Mouse (Mus musculus): Measurements from ENCODE around the gene Prr7. TPM values are rescaled to one million over a fixed set of nuclear protein-coding genes. Genes with fewer than 3 reads are reported as not detected.

Prr7 gene
- polyA plus RNA-seq, 1 experiment from 2014 or later = 4.9 TPM

DNA sequence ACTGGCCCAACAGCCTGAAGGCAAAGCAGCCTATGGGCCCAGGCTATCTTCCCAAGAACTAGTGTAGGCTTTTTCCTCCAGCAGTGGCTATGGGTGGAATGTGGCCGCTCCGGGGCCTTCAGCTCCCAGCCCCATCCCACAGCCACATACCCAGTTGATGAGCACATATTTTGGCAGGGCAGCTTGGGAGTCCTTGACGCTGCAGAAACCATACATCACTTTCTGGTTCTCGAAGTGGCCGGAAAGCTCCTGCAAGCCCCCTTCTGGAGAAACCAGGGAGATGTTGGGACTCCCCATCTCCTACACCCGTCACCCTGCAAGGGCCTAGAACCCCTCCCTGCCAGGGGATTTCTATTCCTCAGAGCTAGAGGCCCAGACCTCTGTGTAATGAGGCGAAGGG lies 18.5 kb downstream of the Prr7 start:
- Histone ChIP-seq H3K27ac (ENCODE audit: low read depth, low read length) (peak overlapping the region; percentile 99), H3K9ac (ENCODE audit: low read depth, low read length) (0 out of 2 replicates have a peak overlapping the region, but pooled peaks have one; percentile 10), H3K9me3 (ENCODE audit: control insufficient read depth, low read length) (no peaks in the 10 kb centered on the region), H3K36me3 (ENCODE audit: control insufficient read depth, insufficient read depth, low read length) (peaks cover 42% of the 10 kb centered on the region), H3K4me2 (ENCODE audit: low read length) (peak overlapping the region; percentile 99), H3K4me3 (ENCODE audit: low read length) (no peak overlapping the region), H3K4me1 (ENCODE audit: control insufficient read depth, insufficient read depth, low read depth, low read length) (peaks cover 44% of the 10 kb centered on the region), H3K27me3 (replicated peaks; ENCODE audit: control insufficient read depth, insufficient read depth, low read length) (no peaks in the 10 kb centered on the region)
- no peak for ATAC-seq
- whole genome bisulfite sequencing = 62% methylated on average over 7 of the region's 7 CpGs

DNA sequence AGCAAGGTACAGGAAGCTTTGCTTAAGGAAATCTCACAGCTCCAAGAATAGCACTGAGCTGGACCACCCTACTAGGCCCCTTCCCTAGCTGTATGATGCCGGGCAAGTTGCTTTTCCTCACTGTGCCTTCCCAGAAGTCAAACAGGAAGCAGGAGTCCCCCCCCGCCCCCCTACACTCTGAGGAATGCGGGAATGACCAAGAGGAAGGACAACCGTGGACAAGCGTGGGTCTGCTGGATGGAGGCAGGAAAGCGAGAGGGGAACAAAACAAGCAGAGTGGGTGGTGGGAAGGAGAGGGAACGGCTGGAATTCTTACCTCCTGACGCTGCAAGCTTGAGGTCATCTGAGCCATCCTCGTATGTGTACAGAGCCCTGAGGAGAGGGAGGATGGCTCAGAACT lies 19.0 kb downstream of the Prr7 start:
- peaks cover 44% of the 10 kb centered on the region for H3K4me1 ChIP-seq (ENCODE audit: control insufficient read depth, insufficient read depth, low read depth, low read length)
- H3K27me3 ChIP-seq (replicated peaks; ENCODE audit: control insufficient read depth, insufficient read depth, low read length) = no peaks in the 10 kb centered on the region
- peaks cover 37% of the 10 kb centered on the region for H3K36me3 ChIP-seq (ENCODE audit: control insufficient read depth, insufficient read depth, low read length)

GRCm38 (mm10) chr13:55483593-55483992 lies 19.5 kb downstream of the Prr7 start:
- Histone ChIP-seq H3K9me3 (ENCODE audit: control insufficient read depth, low read length) (no peaks in the 10 kb centered on the region), H3K4me3 (ENCODE audit: low read length) (peak overlapping the region; percentile 99), H3K36me3 (ENCODE audit: control insufficient read depth, insufficient read depth, low read length) (peaks cover 37% of the 10 kb centered on the region), H3K27ac (ENCODE audit: low read depth, low read length) (peak overlapping the region; percentile 99), H3K27me3 (replicated peaks; ENCODE audit: control insufficient read depth, insufficient read depth, low read length) (no peaks in the 10 kb centered on the region), H3K9ac (ENCODE audit: low read depth, low read length) (peak overlapping the region; percentile 100), H3K4me1 (ENCODE audit: control insufficient read depth, insufficient read depth, low read depth, low read length) (peaks cover 46% of the 10 kb centered on the region), H3K4me2 (ENCODE audit: low read length) (peak overlapping the region; percentile 99)
- 6% methylated on average over 15 of the region's 15 CpGs for WGBS
- ATAC-seq = peak; percentile 83

More for the DNA sequence above, 19.0 kb downstream of the Prr7 start:
- H3K9me3 ChIP-seq (ENCODE audit: control insufficient read depth, low read length) = no peaks in the 10 kb centered on the region
- H3K9ac ChIP-seq (ENCODE audit: low read depth, low read length) = peak overlapping the region; percentile 20
- H3K27ac ChIP-seq (ENCODE audit: low read depth, low read length) = peak overlapping the region; percentile 99
- ATAC-seq = no peak
- peak overlapping the region; percentile 99 for H3K4me3 ChIP-seq (ENCODE audit: low read length)
- 28% methylated on average over 9 of the region's 9 CpGs for WGBS
- H3K4me2 ChIP-seq (ENCODE audit: low read length) = peak overlapping the region; percentile 99

DNA sequence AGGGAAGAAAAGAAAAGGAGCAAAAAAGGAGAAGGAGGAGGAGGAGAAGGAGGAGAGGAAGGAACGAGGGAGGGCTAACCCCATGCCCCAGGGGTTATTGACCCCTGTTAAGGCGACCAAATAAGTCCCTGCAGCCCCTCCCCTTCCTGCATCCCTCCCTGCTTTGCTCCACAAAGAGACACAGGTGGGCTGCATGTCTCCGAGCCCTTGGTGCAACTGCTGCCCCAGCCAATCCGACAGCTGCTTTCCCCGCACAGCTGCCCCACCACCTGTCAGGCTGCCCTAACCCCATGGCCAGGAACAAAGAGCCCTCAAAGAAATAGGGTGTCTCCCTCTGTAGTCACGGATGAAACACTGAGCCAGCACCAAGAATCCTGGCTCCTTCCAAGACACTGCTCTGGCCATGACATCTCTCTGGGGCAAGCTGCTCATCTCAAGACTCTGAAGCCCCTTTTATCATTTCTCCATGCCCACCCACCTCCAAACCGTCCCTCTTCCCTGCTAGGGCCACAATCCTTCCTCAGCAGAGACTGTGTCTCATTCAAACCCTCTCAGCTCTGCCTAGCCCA lies 20.5 kb downstream of the Prr7 start:
- Histone ChIP-seq H3K4me1 (ENCODE audit: control insufficient read depth, insufficient read depth, low read depth, low read length) (peaks cover 46% of the 10 kb centered on the region), H3K27me3 (replicated peaks; ENCODE audit: control insufficient read depth, insufficient read depth, low read length) (no peaks in the 10 kb centered on the region), H3K4me3 (ENCODE audit: low read length) (peak overlapping the region; percentile 99), H3K9me3 (ENCODE audit: control insufficient read depth, low read length) (no peaks in the 10 kb centered on the region), H3K36me3 (ENCODE audit: control insufficient read depth, insufficient read depth, low read length) (peaks cover 29% of the 10 kb centered on the region), H3K27ac (ENCODE audit: low read depth, low read length) (peak overlapping the region; percentile 99), H3K9ac (ENCODE audit: low read depth, low read length) (peak overlapping the region; percentile 100), H3K4me2 (ENCODE audit: low read length) (peak overlapping the region; percentile 99)
- 6% methylated on average over 7 of the region's 7 CpGs for WGBS
- ATAC-seq = no peak

- Histone ChIP-seq H3K4me2 (ENCODE audit: low read length) (peak overlapping the region; percentile 99), H3K4me3 (ENCODE audit: low read length) (peak overlapping the region; percentile 99), H3K36me3 (ENCODE audit: control insufficient read depth, insufficient read depth, low read length) (peaks cover 13% of the 10 kb centered on the region), H3K9ac (ENCODE audit: low read depth, low read length) (peak overlapping the region; percentile 100), H3K27me3 (replicated peaks; ENCODE audit: control insufficient read depth, insufficient read depth, low read length) (no peaks in the 10 kb centered on the region), H3K27ac (ENCODE audit: low read depth, low read length) (peak overlapping the region; percentile 99), H3K9me3 (ENCODE audit: control insufficient read depth, low read length) (no peaks in the 10 kb centered on the region), H3K4me1 (ENCODE audit: control insufficient read depth, insufficient read depth, low read depth, low read length) (peaks cover 46% of the 10 kb centered on the region)
- WGBS = 15% methylated on average over 14 of the region's 14 CpGs
- ATAC-seq = no peak
These were observed 22.1 kb downstream of the Prr7 start for GRCm38 (mm10) chr13:55486029-55486794.

GRCm38 (mm10) chr13:55486916-55487577 lies 23.0 kb downstream of the Prr7 start:
- no peaks in the 10 kb centered on the region for H3K9me3 ChIP-seq (ENCODE audit: control insufficient read depth, low read length)
- peak overlapping the region; percentile 100 for H3K9ac ChIP-seq (ENCODE audit: low read depth, low read length)
- peak overlapping the region; percentile 99 for H3K4me2 ChIP-seq (ENCODE audit: low read length)
- H3K27me3 ChIP-seq (replicated peaks; ENCODE audit: control insufficient read depth, insufficient read depth, low read length) = no peaks in the 10 kb centered on the region
- peak overlapping the region; percentile 99 for H3K4me3 ChIP-seq (ENCODE audit: low read length)
- peaks cover 5% of the 10 kb centered on the region for H3K36me3 ChIP-seq (ENCODE audit: control insufficient read depth, insufficient read depth, low read length)
- under 1% methylated on average over 28 of the region's 29 CpGs for WGBS
- ATAC-seq = peak; percentile 55
- peak overlapping the region; percentile 99 for H3K27ac ChIP-seq (ENCODE audit: low read depth, low read length)
- H3K4me1 ChIP-seq (ENCODE audit: control insufficient read depth, insufficient read depth, low read depth, low read length) = peaks cover 46% of the 10 kb centered on the region

DNA sequence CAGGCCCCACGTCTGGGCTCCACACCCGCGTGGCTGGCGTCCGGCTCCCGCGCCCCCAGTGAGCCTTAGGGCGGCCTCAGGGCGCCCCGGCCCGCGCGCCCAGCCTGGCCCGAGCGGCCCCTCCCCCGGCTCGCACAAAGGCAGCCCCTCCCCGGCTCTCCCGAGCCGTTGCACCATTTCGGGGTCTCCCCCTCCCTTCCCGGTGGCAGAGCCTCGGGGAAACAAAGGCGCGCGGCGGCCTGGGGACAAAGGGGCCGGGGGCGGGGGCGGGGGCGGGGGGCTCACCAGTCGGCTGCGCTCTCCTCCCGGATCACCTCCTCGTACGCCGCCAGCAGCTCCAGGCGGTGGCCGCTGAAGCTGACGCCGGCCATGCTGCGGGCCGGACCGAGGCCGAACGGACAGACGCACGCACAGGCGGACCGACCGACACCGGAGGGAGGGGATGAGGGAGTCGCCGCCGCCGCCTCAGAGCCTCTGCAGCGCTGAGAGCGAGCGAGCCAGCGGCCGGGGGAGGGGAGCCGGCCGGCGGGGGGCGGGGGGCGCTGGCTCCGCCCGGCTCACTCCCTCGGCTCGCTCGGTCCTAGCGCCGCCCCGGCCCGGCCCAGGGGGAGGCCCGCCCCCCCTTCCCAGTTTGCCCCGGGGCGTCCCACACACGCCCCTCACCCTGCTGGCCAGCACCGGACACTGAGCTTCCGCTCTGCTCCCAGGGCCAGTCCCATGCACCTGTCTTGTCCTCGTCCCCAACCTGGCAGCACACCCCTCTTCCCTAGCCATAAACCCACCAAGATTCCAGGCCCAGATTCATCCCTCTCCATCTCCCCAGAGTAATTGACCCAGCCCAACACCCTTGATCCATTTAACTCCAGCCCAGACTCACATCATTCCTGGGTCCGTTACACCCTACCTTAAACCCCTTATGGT lies 23.8 kb downstream of the Prr7 start, which contains the start of gene Dbn1:
Gene Dbn1, minus strand, starts transcription at position 534 of the 921 bp plus-strand sequence.
- Histone ChIP-seq H3K9me3 (ENCODE audit: control insufficient read depth, low read length) (no peaks in the 10 kb centered on the region), H3K27me3 (replicated peaks; ENCODE audit: control insufficient read depth, insufficient read depth, low read length) (no peaks in the 10 kb centered on the region), H3K36me3 (ENCODE audit: control insufficient read depth, insufficient read depth, low read length) (no peaks in the 10 kb centered on the region), H3K27ac (ENCODE audit: low read depth, low read length) (peak within 1 kb of the TSS; percentile 99), H3K4me3 (ENCODE audit: low read length) (peak within 1 kb of the TSS; percentile 99), H3K9ac (ENCODE audit: low read depth, low read length) (peak within 1 kb of the TSS; percentile 100), H3K4me1 (ENCODE audit: control insufficient read depth, insufficient read depth, low read depth, low read length) (peaks cover 39% of the 10 kb centered on the region), H3K4me2 (ENCODE audit: low read length) (peak within 1 kb of the TSS; percentile 99)
- under 1% methylated on average over 32 of the region's 83 CpGs for WGBS
- peak; percentile 77 for ATAC-seq

GRCm38 (mm10) chr13:55494257-55494656 lies 30.2 kb downstream of the Prr7 start:
- 0 out of 2 replicates have a peak, but pooled peaks have one; percentile 21 for ATAC-seq
- H3K36me3 ChIP-seq (ENCODE audit: control insufficient read depth, insufficient read depth, low read length) = no peaks in the 10 kb centered on the region
- no peaks in the 10 kb centered on the region for H3K27me3 ChIP-seq (replicated peaks; ENCODE audit: control insufficient read depth, insufficient read depth, low read length)
- H3K27ac ChIP-seq (ENCODE audit: low read depth, low read length) = no peak overlapping the region
- peak overlapping the region; percentile 13; the same call in 1 of the 2 replicates for H3K9ac ChIP-seq (ENCODE audit: low read depth, low read length)
- 24% methylated on average over 2 of the region's 2 CpGs for WGBS
- peaks cover 22% of the 10 kb centered on the region for H3K4me1 ChIP-seq (ENCODE audit: control insufficient read depth, insufficient read depth, low read depth, low read length)
- H3K4me3 ChIP-seq (ENCODE audit: low read length) = no peak overlapping the region
- H3K9me3 ChIP-seq (ENCODE audit: control insufficient read depth, low read length) = no peaks in the 10 kb centered on the region
- H3K4me2 ChIP-seq (ENCODE audit: low read length) = no peak overlapping the region
